Mouse (Mus musculus) heart, adult 2 months (tissue): ENCODE measurements around the gene Mepce.
"Not testable (repeated sequence)": the region's sequence is repeated elsewhere in the genome, so short reads cannot be mapped to it uniquely, and the experiment has no call there.

Experiments used
- CTCF ChIP-seq: fragments of 200-600 bp; IDR thresholded peaks from 2 replicates; pipeline ENCODE4 v1.8.1; 2022; ENCODE audit warnings: antibody characterized with exemption, mild to moderate bottlenecking, moderate library complexity
- POLR2A ChIP-seq: fragments of 200-500 bp; IDR thresholded peaks from 2 replicates; pipeline ENCODE4 v1.6.1; 2011; ENCODE audit warnings: mild to moderate bottlenecking, low read depth, low read length, control low read depth; ENCODE audit not compliant: insufficient read depth

GRCm38 (mm10) chr5:137835966-137836520 lies 48.6 kb upstream of the Mepce start, which contains the start of gene Pilra:
- not testable (repeated sequence) for TF ChIP-seq CTCF, POLR2A
